Mouse (Mus musculus) CH12.LX (cell line): Measurements from ENCODE around the gene Arhgap42. TPM values are rescaled to one million over a fixed set of nuclear protein-coding genes. Genes with fewer than 3 reads are reported as not detected.

ENCODE experiments used
- DNase-seq: peaks from one replicate; pipeline ENCODE4 v3.0.0-alpha.2; 2013; ENCODE audit errors: extremely low read depth
- H3K27ac ChIP-seq: 2 replicates; pipeline ENCODE4 v1.5.1; 2012; ENCODE audit warnings: low read depth, mild to moderate bottlenecking, control low read depth, moderate library complexity; ENCODE audit not compliant: insufficient read depth
- H3K27me3 ChIP-seq: replicated peaks from 2 replicates; pipeline ENCODE3; 2012; ENCODE audit warnings: inconsistent platforms
- H3K36me3 ChIP-seq, 2 experiments: replicated peaks in 1 of 2; 2 replicates each; pipeline versions ENCODE3 to v1.6.1; 2012; ENCODE audit warnings: inconsistent platforms in 1 of 2, low read length in 1 of 2, mild to moderate bottlenecking in 1 of 2, mixed read lengths in 1 of 2, moderate library complexity in 1 of 2; ENCODE audit not compliant: control insufficient read depth in 1 of 2, insufficient read depth in 1 of 2
- H3K4me1 ChIP-seq, 2 experiments: 2 replicates each; pipeline ENCODE4 v1.6.1; 2012; ENCODE audit warnings: inconsistent platforms in 1 of 2, moderate library complexity in 1 of 2; ENCODE audit not compliant: insufficient read depth in 2 of 2, control insufficient read depth in 1 of 2
- H3K4me2 ChIP-seq: 2 replicates; pipeline ENCODE4 v1.6.1; 2012; ENCODE audit warnings: low read depth, mild to moderate bottlenecking, control low read depth; ENCODE audit not compliant: poor library complexity, insufficient read depth, severe bottlenecking
- H3K4me3 ChIP-seq, 3 experiments: fragments of 150-350 bp in 1 of 3; sonication (generic) in 1 of 3; replicated peaks in 1 of 3; 2 replicates each; pipeline versions ENCODE3 to v1.5.1; 2011 to 2012; ENCODE audit warnings: low read depth in 2 of 3, low read length in 2 of 3, mild to moderate bottlenecking in 2 of 3, moderate library complexity in 2 of 3, control low read depth in 1 of 3, improper control_type of control experiment in 1 of 3, inconsistent platforms in 1 of 3, mixed read lengths in 1 of 3; ENCODE audit not compliant: poor library complexity in 1 of 3
- H3K79me2 ChIP-seq: replicated peaks from 2 replicates; pipeline ENCODE4 v1.6.1; 2012; ENCODE audit warnings: mild to moderate bottlenecking, moderate library complexity; ENCODE audit not compliant: control insufficient read depth, poor library complexity, insufficient read depth, severe bottlenecking; ENCODE audit errors: extremely low read depth
- H3K9ac ChIP-seq: 2 replicates; pipeline ENCODE4 v1.6.1; 2012; ENCODE audit warnings: low read depth, mild to moderate bottlenecking, control low read depth, moderate library complexity; ENCODE audit not compliant: insufficient read depth
- H3K9me3 ChIP-seq: replicated peaks from 2 replicates; pipeline ENCODE3; 2012; ENCODE audit warnings: low read length, inconsistent platforms, mixed read lengths
- BHLHE40 ChIP-seq: IDR thresholded peaks from 2 replicates; pipeline ENCODE4 v1.6.1; 2011; ENCODE audit warnings: mild to moderate bottlenecking, low read depth, low read length, improper control_type of control experiment
- CHD1 ChIP-seq: IDR thresholded peaks from 2 replicates; pipeline ENCODE4 v1.6.1; 2012; ENCODE audit warnings: low read depth, low read length, improper control_type of control experiment, inconsistent platforms
- CHD2 ChIP-seq: IDR thresholded peaks from 2 replicates; pipeline ENCODE4 v1.6.1; 2011; ENCODE audit warnings: low read length, improper control_type of control experiment
- CTCF ChIP-seq, 2 experiments: IDR thresholded peaks in 1 of 2; conservative IDR thresholded peaks in 1 of 2; 2 replicates each; pipeline ENCODE4 v1.5.1; 2011 to 2012; ENCODE audit warnings: low read depth in 2 of 2, low read length in 2 of 2, improper control_type of control experiment in 1 of 2, inconsistent platforms in 1 of 2, mild to moderate bottlenecking in 1 of 2, moderate library complexity in 1 of 2
- E2F4 ChIP-seq: IDR thresholded peaks from 2 replicates; pipeline ENCODE4 v1.6.1; 2011; ENCODE audit warnings: low read depth, low read length, improper control_type of control experiment; ENCODE audit not compliant: insufficient replicate concordance
- EP300 ChIP-seq: IDR thresholded peaks from 2 replicates; pipeline ENCODE4 v1.6.1; 2011; ENCODE audit warnings: low read length, improper control_type of control experiment
- ETS1 ChIP-seq: conservative IDR thresholded peaks from 2 replicates; pipeline ENCODE4 v1.6.1; 2012; ENCODE audit warnings: low read depth, mild to moderate bottlenecking, inconsistent platforms, low read length, improper control_type of control experiment, moderate library complexity
- GABPA ChIP-seq: IDR thresholded peaks from 2 replicates; pipeline ENCODE4 v1.6.1; 2012; ENCODE audit warnings: low read depth, low read length, improper control_type of control experiment, inconsistent platforms; ENCODE audit not compliant: insufficient replicate concordance
- HCFC1 ChIP-seq: IDR thresholded peaks from 2 replicates; pipeline ENCODE4 v1.6.1; 2012; ENCODE audit warnings: low read depth, mild to moderate bottlenecking, inconsistent platforms, low read length, improper control_type of control experiment
- JUN ChIP-seq: IDR thresholded peaks from 2 replicates; pipeline ENCODE4 v1.6.1; 2011; ENCODE audit warnings: low read depth, mild to moderate bottlenecking, low read length, improper control_type of control experiment, moderate library complexity; ENCODE audit not compliant: insufficient read depth
- JUND ChIP-seq: conservative IDR thresholded peaks from 2 replicates; pipeline ENCODE4 v1.6.1; 2011; ENCODE audit warnings: low read depth, low read length, improper control_type of control experiment
- MXI1 ChIP-seq: IDR thresholded peaks from 2 replicates; pipeline ENCODE4 v1.6.1; 2011; ENCODE audit warnings: mild to moderate bottlenecking, low read depth, low read length, improper control_type of control experiment
- MYC ChIP-seq: IDR thresholded peaks from 2 replicates; pipeline ENCODE4 v1.6.1; 2011; ENCODE audit warnings: low read depth, mild to moderate bottlenecking, improper control_type of control experiment, low read length
- NRF1 ChIP-seq: IDR thresholded peaks from 2 replicates; pipeline ENCODE4 v1.6.1; 2014; ENCODE audit warnings: low read depth, mild to moderate bottlenecking, inconsistent platforms, low read length, improper control_type of control experiment, moderate library complexity
- PAX5 ChIP-seq: IDR thresholded peaks from 2 replicates; pipeline ENCODE4 v1.6.1; 2012; ENCODE audit warnings: low read length, inconsistent platforms, mixed read lengths
- POLR2AphosphoS2 ChIP-seq: IDR thresholded peaks from 2 replicates; pipeline ENCODE4 v1.6.1; 2011; ENCODE audit warnings: low read depth, low read length, improper control_type of control experiment
- TBP ChIP-seq: conservative IDR thresholded peaks from 2 replicates; pipeline ENCODE4 v1.6.1; 2011; ENCODE audit warnings: low read depth, low read length, improper control_type of control experiment
- UBTF ChIP-seq: IDR thresholded peaks from 2 replicates; pipeline ENCODE4 v1.6.1; 2012; ENCODE audit warnings: low read depth, mild to moderate bottlenecking, inconsistent platforms, low read length, improper control_type of control experiment, moderate library complexity
- ZKSCAN1 ChIP-seq: IDR thresholded peaks from 2 replicates; pipeline ENCODE4 v1.6.1; 2012; ENCODE audit warnings: low read depth, inconsistent platforms, low read length, improper control_type of control experiment, borderline replicate concordance
- ZNF384 ChIP-seq: IDR thresholded peaks from 2 replicates; pipeline ENCODE4 v1.6.1; 2012; ENCODE audit warnings: low read depth, low read length, improper control_type of control experiment, inconsistent platforms
- dilution Hi-C: fragments of 300-500 bp; cut with MboI; formaldehyde crosslinking; loops from 2 replicates; pipeline ENCODE4 v1.14.3; 2020; ENCODE audit warnings: low sequenced_read_pairs; ENCODE audit not compliant: extremely low pct_unique_long_range_greater_than_20kb, extremely low pct_ligation_motif_present
- in situ Hi-C: fragments of 300-500 bp; cut with MboI; formaldehyde crosslinking; loops from 3 replicates; pipeline ENCODE4 v1.14.3; 2019; ENCODE audit warnings: low sequenced_read_pairs, low pct_ligation_motif_present, low pct_unique_long_range_greater_than_20kb, mixed read lengths
- polyA plus RNA-seq: library from polyadenylated mRNA; unstranded; fragments of >175 nt; gene quantifications from 2 replicates; pipeline ENCODE4 v1.2.1, GENCODE M21; 2012; ENCODE audit warnings: low read depth; ENCODE audit not compliant: insufficient read length
- total RNA-seq, 2 experiments: library from RNA; depleted of rRNA; stranded (reverse); fragments of 300-350 nt in 1 of 2; fragments of >200 nt in 1 of 2; gene quantifications; 2 replicates each; pipeline ENCODE4 v1.2.3; 2012 to 2014

The Arhgap42 gene
- total and polyA plus RNA-seq, 3 experiments, result not detected

DNA sequence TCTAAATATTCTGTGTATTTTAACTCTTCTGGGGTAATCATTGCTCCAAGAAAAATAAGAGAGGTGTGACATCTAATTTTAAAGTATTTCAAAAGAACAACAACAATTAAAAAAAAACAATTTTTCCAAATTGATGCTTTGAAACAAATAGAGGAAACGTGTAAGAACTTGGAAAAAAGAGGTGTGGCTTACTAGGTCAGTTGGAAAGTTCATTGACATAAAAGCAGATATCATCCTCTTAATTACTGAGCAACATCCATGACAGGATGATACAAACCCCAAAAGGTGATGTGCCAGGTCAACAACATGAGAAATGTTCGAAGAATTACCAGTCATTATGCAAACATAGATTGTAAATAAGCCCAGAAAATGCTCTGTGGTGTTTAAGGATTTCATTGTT lies 267.4 kb downstream of the Arhgap42 start, which contains the start of gene Gm16485:
TSS of gene Gm16485 (plus strand) at position 301 of the 400 bp plus-strand sequence.
- H3K27me3 ChIP-seq, result no peaks in the 10 kb centered on the region
- in situ Hi-C loops, result loop anchor here (25.0 kb wide), 1 partner anchor 259 kb away; no protein-coding TSS in a partner anchor

DNA sequence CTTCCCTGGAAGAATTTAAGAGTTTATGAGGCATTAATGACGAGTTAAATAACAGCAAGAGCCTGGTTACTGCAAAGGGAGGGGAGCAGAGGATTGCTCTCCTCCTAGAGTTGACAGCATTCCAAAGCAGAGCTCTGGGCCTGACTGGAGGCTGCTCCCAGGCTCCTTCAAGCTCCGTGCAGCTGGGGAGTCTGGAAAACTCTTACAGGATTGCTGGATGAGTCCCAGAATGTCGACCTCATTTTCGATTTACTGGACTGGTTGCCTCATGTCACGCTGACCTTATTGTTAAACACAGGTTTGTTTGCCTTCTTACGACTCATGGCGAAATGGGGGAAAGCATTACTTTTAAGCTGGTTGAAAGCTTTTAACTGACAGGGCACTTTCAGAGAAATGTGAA lies 268.7 kb downstream of the Arhgap42 start:
- in situ Hi-C loops, result loop anchor here (25.0 kb wide), 1 partner anchor 258 kb away; no protein-coding TSS in a partner anchor
- dilution Hi-C loops, result no loop called here
- Histone ChIP-seq H3K4me3 (no peak overlapping the region), H3K79me2 (no peaks in the 10 kb centered on the region), H3K4me2 (no peak overlapping the region), H3K36me3 (no peaks in the 10 kb centered on the region), H3K27ac (no peak overlapping the region), H3K9me3 (no peaks in the 10 kb centered on the region), H3K4me1 (no peaks in the 10 kb centered on the region), H3K9ac (no peak overlapping the region), H3K27me3 (no peaks in the 10 kb centered on the region)
- no peak for DNase-seq
- TF ChIP-seq ZNF384, result no peak
- no peak for TF ChIP-seq ETS1

More for the DNA sequence above, 267.4 kb downstream of the Arhgap42 start, which contains the start of gene Gm16485:
- TF ChIP-seq PAX5, result no peak
- no peak for TF ChIP-seq MYC
- no peak for TF ChIP-seq HCFC1
- TF ChIP-seq GABPA, result no peak
- no peak for TF ChIP-seq ETS1
- no peak for TF ChIP-seq CTCF (conservative IDR thresholded peaks at IDR 0.05 in 1 of 2, IDR thresholded peaks at IDR 0.05 in 1 of 2; ENCODE audit: low read depth in 2 of 2, low read length in 2 of 2)
- TF ChIP-seq POLR2AphosphoS2, result no peak
- TF ChIP-seq UBTF, result no peak
- TF ChIP-seq MXI1, result no peak
- TF ChIP-seq BHLHE40, result no peak
- TF ChIP-seq JUND, result no peak
- TF ChIP-seq TBP, result no peak
- TF ChIP-seq ZKSCAN1, result no peak
- no peak for TF ChIP-seq NRF1
- TF ChIP-seq CHD2, result no peak
- TF ChIP-seq EP300, result no peak
- TF ChIP-seq JUN, result no peak
- no peak for TF ChIP-seq CHD1
- TF ChIP-seq E2F4, result no peak
- Histone ChIP-seq H3K36me3 (no peaks in the 10 kb centered on the region), H3K4me1 (no peaks in the 10 kb centered on the region), H3K27ac (no peak within 1 kb of the TSS), H3K9me3 (no peaks in the 10 kb centered on the region), H3K79me2 (no peaks in the 10 kb centered on the region), H3K4me3 (no peak within 1 kb of the TSS), H3K4me2 (no peak within 1 kb of the TSS), H3K9ac (no peak within 1 kb of the TSS)
- no peak for DNase-seq
- dilution Hi-C loops, result no loop called here
